Comparison of ENCODE assay signal across 8 mouse cellular contexts in the genomic region with DNA sequence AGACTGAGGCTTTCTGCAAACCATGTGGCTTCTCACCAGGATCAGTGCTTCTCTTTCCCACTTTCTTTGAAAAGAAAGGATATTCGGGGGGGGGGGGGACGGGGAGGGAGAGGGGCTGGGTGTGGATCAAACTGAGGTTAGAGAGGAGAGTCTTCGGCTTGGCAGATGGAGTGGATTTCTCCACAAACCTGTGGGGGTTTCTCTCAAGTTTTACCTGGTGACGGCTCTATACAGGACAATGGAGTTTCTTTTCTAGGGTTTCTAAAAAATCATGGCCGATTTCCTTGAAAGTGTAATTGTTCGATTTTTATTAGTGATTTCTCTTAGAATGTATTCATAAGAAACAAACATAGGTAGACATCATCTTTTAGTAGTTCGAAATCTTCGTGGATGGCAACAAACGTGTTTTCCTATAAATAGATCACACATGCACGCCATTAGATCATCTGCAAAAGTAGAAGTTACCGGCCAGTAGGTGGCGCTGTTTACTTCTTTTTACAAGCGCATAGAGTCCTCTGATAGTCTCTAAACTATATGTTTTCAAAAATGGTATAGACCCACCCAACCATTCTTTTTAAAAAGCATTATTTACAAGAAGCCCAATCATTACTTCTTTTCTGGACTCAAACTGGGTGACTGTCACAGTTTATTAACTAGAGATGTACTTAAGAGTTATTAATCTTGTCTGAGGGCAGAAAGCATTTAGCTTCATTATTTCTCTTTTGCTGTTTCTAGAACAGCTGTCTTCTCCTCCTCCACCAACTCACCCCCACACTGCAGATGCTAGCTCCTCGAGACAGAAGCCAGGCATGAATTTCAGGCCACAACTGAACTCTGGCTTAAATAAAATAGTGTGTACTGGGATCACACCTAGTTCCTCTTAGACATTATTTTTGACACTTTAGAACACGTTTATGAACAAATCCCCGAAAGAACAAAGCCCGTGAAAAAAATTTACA. TPM values are rescaled to one million over a fixed set of nuclear protein-coding genes. Genes with fewer than 3 reads are reported as not detected.
DNase-seq lines count a peak whose midpoint lies in the region; ATAC-seq and TF ChIP-seq lines count a peak whose summit lies in the region.

No protein-coding gene starts in this region.

- H3K4me3 ChIP-seq in G1E (ENCODE audit: low read depth, low read length): no peak overlapping the region
- no peak overlapping the region for H3K4me3 ChIP-seq in forebrain, embryonic 11.5 days (ENCODE audit: low read depth, low read length)
- H3K4me3 ChIP-seq in layer of hippocampus, adult 2 months: peak overlapping the region; percentile 39

- H3K27me3 ChIP-seq in G1E (ENCODE audit: insufficient read depth, low read length): no peaks in the 10 kb centered on the region
- no peaks in the 10 kb centered on the region for H3K27me3 ChIP-seq in forebrain, embryonic 11.5 days (ENCODE audit: control insufficient read depth, insufficient read depth, low read length)

- 33% methylated on average over 17 of the region's 17 CpGs for WGBS in forebrain, embryonic 11.5 days

- intact Hi-C loops in heart, postnatal 14 days (cut with DNase I): loop anchor here (1.0 to 5.0 kb wide), 5 partner anchors 401 to 1146 kb away; no protein-coding TSS in a partner anchor

- H3K9ac ChIP-seq in forebrain, embryonic 11.5 days (ENCODE audit: low read length): no peak overlapping the region

- H3K4me1 ChIP-seq in G1E (ENCODE audit: insufficient read depth, low read depth, low read length): no peaks in the 10 kb centered on the region
- H3K4me1 ChIP-seq in forebrain, embryonic 11.5 days (replicated peaks; ENCODE audit: control insufficient read depth, insufficient read depth, low read length): no peaks in the 10 kb centered on the region

- no peak for DNase-seq in G1E (ENCODE audit: low spot score)
- peak; percentile 96 for DNase-seq in brain, embryonic 14.5 days (ENCODE audit: low read depth)
- DNase-seq in forebrain, embryonic 11.5 days (ENCODE audit: low spot score): peak; percentile 87
- DNase-seq in heart, postnatal 14 days: peak; percentile 70 to 85
- DNase-seq in layer of hippocampus, adult 2 months (ENCODE audit: low spot score in 2 of 2): peak; percentile 68 to 83
- DNase-seq in right cerebral cortex, postnatal 25 days: peak; percentile 29

- no peak overlapping the region for H3K27ac ChIP-seq in forebrain, embryonic 11.5 days (ENCODE audit: low read depth, low read length)
- H3K27ac ChIP-seq in layer of hippocampus, adult 2 months: peak overlapping the region; percentile 29; the same call in 1 of the 2 replicates

- TF ChIP-seq POLR2A in brain, embryonic 14.5 days (IDR thresholded peaks at IDR 0.05; ENCODE audit: borderline replicate concordance, extremely low read depth, insufficient read depth, insufficient read length, poor library complexity, severe bottlenecking): no peak

- no peak for TF ChIP-seq CTCF in G1E (IDR thresholded peaks at IDR 0.05; ENCODE audit: low read depth, low read length)
- TF ChIP-seq CTCF in brain, embryonic 14.5 days (IDR thresholded peaks at IDR 0.05; ENCODE audit: borderline replicate concordance, extremely low read depth, insufficient read depth, insufficient read length): peak; percentile 60; the same call in 1 of the 2 replicates
- TF ChIP-seq CTCF in layer of hippocampus, adult 2 months (conservative IDR thresholded peaks at IDR 0.05): peak; percentile 88

- peaks cover 5% of the 10 kb centered on the region; the same call in 1 of the 2 replicates for H3K9me3 ChIP-seq in G1E (replicated peaks)
- H3K9me3 ChIP-seq in forebrain, embryonic 11.5 days (ENCODE audit: control insufficient read depth, low read length): no peaks in the 10 kb centered on the region

- H3K36me3 ChIP-seq in G1E (replicated peaks): no peaks in the 10 kb centered on the region
- no peaks in the 10 kb centered on the region for H3K36me3 ChIP-seq in forebrain, embryonic 11.5 days (ENCODE audit: control insufficient read depth, insufficient read depth, low read length)

- peak; percentile 34; the same call in 1 of the 2 replicates for ATAC-seq in G1E (ENCODE audit: extremely low read depth, insufficient number of reproducible peaks, low FRiP score, poor library complexity, severe bottlenecking)
- ATAC-seq in forebrain, embryonic 11.5 days (replicated peaks; ENCODE audit: low FRiP score): peak; percentile 79
- ATAC-seq in megakaryocyte, adult 5-6 weeks (ENCODE audit: poor library complexity, severe bottlenecking): peak; percentile 73
- ATAC-seq in monocyte, adult 5-6 weeks (replicated peaks; ENCODE audit: insufficient number of reproducible peaks, low FRiP score, low TSS enrichment, poor library complexity, severe bottlenecking): no peak

- H3K4me2 ChIP-seq in forebrain, embryonic 11.5 days (ENCODE audit: low read depth, low read length, severe bottlenecking): no peak overlapping the region

RNA-seq across cellular contexts. Expression of a gene that starts 15.0 kb away (rescaled TPM):
- total RNA-seq in G1E (2014; fragmentation: Nextera tagmentation) (not detected in 2 replicates), G1E (2017) (0.05 and 0.17 TPM in 2 replicates)
- polyA plus RNA-seq in G1E (2012): not detected in 2 replicates
- polyA plus RNA-seq in brain, embryonic 14.5 days (2012; rRNA removed): 34.3 and 34.9 TPM in 2 replicates
- polyA plus RNA-seq in forebrain, embryonic 11.5 days (2014; fragmentation: Nextera tagmentation; extraction: Ambion mirVana): 22.6 and 23.4 TPM in 2 replicates
- total RNA-seq in heart, postnatal 14 days (2021): 1 to 10 TPM in 1 of 2 experiments, under 1 TPM in 1; 0.98 to 1.5 TPM
- 10 to 100 TPM; 61.3 to 67.7 TPM for total RNA-seq in layer of hippocampus, adult 2 months (2021)
- not detected in 2 replicates for total RNA-seq in megakaryocyte, adult 5-6 weeks (2015)
- total RNA-seq in megakaryocyte, adult 5-6 weeks (2017): 0.41 TPM in 1 of 2 replicates, not detected in the other
- 0.19 TPM in 1 of 3 replicates, not detected in the others for total RNA-seq in monocyte, adult 5-6 weeks (2017)

Comparison
In these comparisons a context has a peak if more than half of its experiments do, and no peak if none do; other contexts are left out.
1. RNA of a gene that starts 15.0 kb away (total RNA-seq): 61.3 to 67.7 TPM in layer of hippocampus, adult 2 months; 0.98 to 1.5 TPM in heart, postnatal 14 days, 0.05 to 0.17 TPM in G1E, 0.41 TPM in megakaryocyte, adult 5-6 weeks and 0.19 TPM in monocyte, adult 5-6 weeks; every median in the first group is over 10 times any median in the second.